Mouse (Mus musculus) stomach, embryonic 16.5 days (tissue): ENCODE measurements around the gene Pold2. TPM values are rescaled to one million over a fixed set of nuclear protein-coding genes. Genes with fewer than 3 reads are reported as not detected.
"Not testable (repeated sequence)": the region's sequence is repeated elsewhere in the genome, so short reads cannot be mapped to it uniquely, and the experiment has no call there.

ENCODE experiments used
- ATAC-seq: fragments of 200-750 bp; cut with Nextera tagmentation; 2 replicates; pipeline ENCODE4 v1.8.0; 2017; ENCODE audit warnings: moderate number of reproducible peaks, moderate TSS enrichment; ENCODE audit not compliant: insufficient read depth, low FRiP score
- H3K27ac ChIP-seq: fragments of 300-500 bp; sonication (generic); 2 replicates; pipeline ENCODE4 v1.5.1; 2014; ENCODE audit warnings: low read length
- H3K27me3 ChIP-seq: fragments of 300-500 bp; sonication (generic); 2 replicates; pipeline ENCODE4 v1.6.1; 2014; ENCODE audit warnings: low read length, control low read depth, mixed read lengths; ENCODE audit not compliant: control insufficient read depth, insufficient read depth
- H3K36me3 ChIP-seq: fragments of 300-500 bp; sonication (generic); 2 replicates; pipeline ENCODE4 v1.6.1; 2014; ENCODE audit warnings: low read length; ENCODE audit not compliant: control insufficient read depth, insufficient read depth
- H3K4me1 ChIP-seq: fragments of 300-500 bp; sonication (generic); 2 replicates; pipeline ENCODE4 v1.6.1; 2014; ENCODE audit warnings: low read length, control low read depth, mixed read lengths; ENCODE audit not compliant: control insufficient read depth, insufficient read depth
- H3K4me2 ChIP-seq: fragments of 300-500 bp; sonication (generic); 2 replicates; pipeline ENCODE4 v1.6.1; 2014; ENCODE audit warnings: low read depth, low read length, mixed read lengths
- H3K4me3 ChIP-seq: fragments of 300-500 bp; sonication (generic); replicated peaks from 2 replicates; pipeline ENCODE4 v1.5.1; 2014; ENCODE audit warnings: mild to moderate bottlenecking, low read length
- H3K9ac ChIP-seq: fragments of 300-500 bp; sonication (generic); 2 replicates; pipeline ENCODE4 v1.6.1; 2014; ENCODE audit warnings: low read length
- H3K9me3 ChIP-seq: fragments of 300-500 bp; sonication (generic); replicated peaks from 2 replicates; pipeline ENCODE4 v1.6.1; 2016; ENCODE audit warnings: low read length, control low read depth; ENCODE audit not compliant: control insufficient read depth
- WGBS: fragments of 180-500 bp; shearing (Covaris S2); extraction: QIAGEN DNeasy Blood & Tissue Kit; methylation state at CpG from one replicate; pipeline ENCODE4 v1.1.7; 2014; 5-methylcytosine and 5-hydroxymethylcytosine counted together
- polyA plus RNA-seq: library from polyadenylated mRNA; unstranded; fragments of >200 nt; fragmentation: Nextera tagmentation; extraction: Ambion mirVana; gene quantifications from 2 replicates; pipeline ENCODE4 v1.2.1, GENCODE M21; 2015

The Pold2 gene
- polyA plus RNA-seq, 1 experiment from 2014 or later: 116 TPM

GRCm38 (mm10) chr11:5892151-5892591 lies 14.1 kb upstream of the Pold2 start:
- 22% methylated on average over 8 of the region's 8 CpGs for WGBS
- Histone ChIP-seq H3K9ac (no peak overlapping the region), H3K9me3 (no peaks in the 10 kb centered on the region), H3K4me1 (peaks cover 10% of the 10 kb centered on the region; the same call in 1 of the 2 replicates), H3K4me2 (no peak overlapping the region), H3K4me3 (no peak overlapping the region), H3K27ac (no peak overlapping the region), H3K27me3 (no peaks in the 10 kb centered on the region), H3K36me3 (no peaks in the 10 kb centered on the region)
- peak; percentile 65; the same call in 1 of the 2 replicates for ATAC-seq

- H3K27me3 ChIP-seq, H3K4me2 ChIP-seq, ATAC-seq, H3K9me3 ChIP-seq, H3K36me3 ChIP-seq, H3K4me1 ChIP-seq, H3K9ac ChIP-seq, H3K27ac ChIP-seq, H3K4me3 ChIP-seq: not testable (repeated sequence)
- WGBS: 66% methylated on average over 4 of the region's 5 CpGs
Measured at GRCm38 (mm10) chr11:5888563-5888962, 10.5 kb upstream of the Pold2 start.

- H3K4me2 ChIP-seq: no peak overlapping the region
- no peaks in the 10 kb centered on the region for H3K27me3 ChIP-seq
- no peaks in the 10 kb centered on the region for H3K9me3 ChIP-seq
- no peak overlapping the region for H3K4me3 ChIP-seq
- peaks cover 4% of the 10 kb centered on the region; the same call in 1 of the 2 replicates for H3K4me1 ChIP-seq
- 55% methylated on average over 5 of the region's 5 CpGs for WGBS
- no peak overlapping the region for H3K9ac ChIP-seq
- H3K27ac ChIP-seq: no peak overlapping the region
- no peak for ATAC-seq
- no peaks in the 10 kb centered on the region for H3K36me3 ChIP-seq
Measured at GRCm38 (mm10) chr11:5887250-5887649, 9.2 kb upstream of the Pold2 start.

GRCm38 (mm10) chr11:5886187-5886586 lies 8.1 kb upstream of the Pold2 start:
- Histone ChIP-seq H3K9ac (no peak overlapping the region), H3K36me3 (no peaks in the 10 kb centered on the region), H3K4me1 (peaks cover 4% of the 10 kb centered on the region; the same call in 1 of the 2 replicates), H3K9me3 (no peaks in the 10 kb centered on the region), H3K27ac (no peak overlapping the region), H3K27me3 (no peaks in the 10 kb centered on the region), H3K4me2 (no peak overlapping the region), H3K4me3 (no peak overlapping the region)
- no peak; the same call in 1 of the 2 replicates for ATAC-seq
- 16% methylated on average over 9 of the region's 9 CpGs for WGBS

- no peaks in the 10 kb centered on the region for H3K27me3 ChIP-seq
- H3K4me3 ChIP-seq: no peak overlapping the region
- WGBS: 64% methylated on average over 8 of the region's 8 CpGs
- H3K9ac ChIP-seq: no peak overlapping the region
- no peak overlapping the region for H3K4me2 ChIP-seq
- H3K9me3 ChIP-seq: 0 out of 2 replicates have a peak, but pooled peaks cover 2% of the 10 kb centered on the region
- ATAC-seq: no peak
- H3K4me1 ChIP-seq: no peaks in the 10 kb centered on the region
- H3K36me3 ChIP-seq: no peaks in the 10 kb centered on the region
- no peak overlapping the region for H3K27ac ChIP-seq
Measured at GRCm38 (mm10) chr11:5882518-5882917, 4.4 kb upstream of the Pold2 start.

- Histone ChIP-seq H3K9ac (no peak overlapping the region), H3K4me1 (peaks cover 10% of the 10 kb centered on the region), H3K27me3 (no peaks in the 10 kb centered on the region), H3K4me3 (no peak overlapping the region), H3K27ac (no peak overlapping the region), H3K36me3 (no peaks in the 10 kb centered on the region), H3K4me2 (no peak overlapping the region), H3K9me3 (0 out of 2 replicates have a peak, but pooled peaks cover 2% of the 10 kb centered on the region)
- 56% methylated on average over 5 of the region's 5 CpGs for WGBS
- no peak for ATAC-seq
Measured at GRCm38 (mm10) chr11:5879905-5880304, 1.8 kb upstream of the Pold2 start.

GRCm38 (mm10) chr11:5878661-5879060 lies 569 bp upstream of the Pold2 start:
- peak overlapping the region; percentile 75 for H3K4me2 ChIP-seq
- 24% methylated on average over 8 of the region's 8 CpGs for WGBS
- ATAC-seq: no peak
- 0 out of 2 replicates have a peak, but pooled peaks cover 2% of the 10 kb centered on the region for H3K9me3 ChIP-seq
- peak overlapping the region; percentile 78 for H3K9ac ChIP-seq
- peaks cover 10% of the 10 kb centered on the region for H3K4me1 ChIP-seq
- H3K4me3 ChIP-seq: peak overlapping the region; percentile 79
- peak overlapping the region; percentile 90 for H3K27ac ChIP-seq
- no peaks in the 10 kb centered on the region for H3K27me3 ChIP-seq
- no peaks in the 10 kb centered on the region; the same call in 1 of the 2 replicates for H3K36me3 ChIP-seq

GRCm38 (mm10) chr11:5877421-5877820 lies 671 bp downstream of the Pold2 start:
- 2% methylated on average over 5 of the region's 5 CpGs for WGBS

GRCm38 (mm10) chr11:5873192-5873591 lies 4.9 kb downstream of the Pold2 start:
- peaks cover 13% of the 10 kb centered on the region for H3K36me3 ChIP-seq

More at GRCm38 (mm10) chr11:5877421-5877820, 671 bp downstream of the Pold2 start:
- Histone ChIP-seq H3K4me2 (peak overlapping the region; percentile 71), H3K27me3 (no peaks in the 10 kb centered on the region), H3K27ac (0 out of 2 replicates have a peak overlapping the region, but pooled peaks have one; percentile 28), H3K4me1 (peaks cover 10% of the 10 kb centered on the region), H3K9ac (peak overlapping the region; percentile 82), H3K36me3 (peaks cover 5% of the 10 kb centered on the region; the same call in 1 of the 2 replicates), H3K4me3 (peak overlapping the region; percentile 79), H3K9me3 (0 out of 2 replicates have a peak, but pooled peaks cover 2% of the 10 kb centered on the region)
- no peak for ATAC-seq

More at GRCm38 (mm10) chr11:5873192-5873591, 4.9 kb downstream of the Pold2 start:
- H3K9me3 ChIP-seq: no peaks in the 10 kb centered on the region
- H3K27ac ChIP-seq: no peak overlapping the region
- H3K4me1 ChIP-seq: peaks cover 10% of the 10 kb centered on the region
- no peak overlapping the region for H3K4me2 ChIP-seq
- H3K9ac ChIP-seq: no peak overlapping the region
- no peaks in the 10 kb centered on the region for H3K27me3 ChIP-seq
- no peak for ATAC-seq
- no peak overlapping the region for H3K4me3 ChIP-seq
- 94% methylated on average over 9 of the region's 9 CpGs for WGBS
